Mouse (Mus musculus) testis, adult 2 months (tissue): ENCODE data around the gene Cdk15.

Experiments used
- CTCF ChIP-seq: fragments of 200-500 bp; IDR thresholded peaks from 2 replicates; pipeline ENCODE4 v1.5.1; 2012; ENCODE audit warnings: low read depth, mild to moderate bottlenecking, inconsistent platforms, low read length, moderate library complexity; ENCODE audit not compliant: control insufficient read depth, insufficient read depth, insufficient replicate concordance
- POLR2A ChIP-seq: fragments of 200-500 bp; IDR thresholded peaks from 2 replicates; pipeline ENCODE4 v1.6.1; 2012; ENCODE audit warnings: low read depth, mild to moderate bottlenecking, inconsistent platforms, low read length, moderate library complexity; ENCODE audit not compliant: control insufficient read depth

DNA sequence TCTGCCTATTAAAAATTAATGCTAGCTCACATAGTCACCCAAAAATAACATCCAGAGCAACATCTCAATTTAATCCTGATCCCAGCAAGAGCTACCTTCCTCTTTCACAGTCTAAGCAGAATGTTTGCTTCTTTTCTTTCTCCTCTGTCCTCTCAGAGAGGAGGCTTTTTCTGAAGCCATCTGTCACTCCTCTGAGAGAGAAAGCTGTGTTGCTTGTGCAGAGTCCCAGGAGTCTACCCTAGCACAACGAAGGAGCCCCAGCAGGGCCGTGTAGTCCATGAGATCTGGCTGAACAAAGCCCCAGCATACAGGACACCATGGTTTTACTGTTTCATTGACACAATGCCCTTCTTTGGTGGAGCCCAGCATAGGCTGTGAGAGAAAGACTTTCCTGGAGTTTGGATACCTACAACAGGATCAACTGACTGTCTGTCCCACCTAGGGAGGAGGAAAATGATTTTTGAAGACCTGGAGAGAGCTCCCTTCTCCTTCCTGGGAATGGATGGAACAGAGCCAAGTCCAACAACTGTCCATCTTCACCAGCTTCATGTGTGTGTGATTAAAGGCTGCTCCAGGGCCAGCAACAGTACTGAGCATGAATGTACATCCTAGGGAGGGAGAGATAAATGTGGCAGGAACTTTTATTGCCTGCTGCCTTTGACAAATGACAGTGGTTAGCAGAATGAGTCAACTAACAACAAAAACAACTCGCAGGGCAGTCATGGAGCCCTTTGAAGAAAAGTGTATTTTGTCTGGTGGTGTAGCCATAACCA, 131.0 kb downstream of the Cdk15 start:
- TF ChIP-seq CTCF (no peak), POLR2A (no peak)
